Mouse (Mus musculus) liver, embryonic 14.5 days (tissue): ENCODE data around the gene Timp3.

Source experiments
- CTCF ChIP-seq: IDR thresholded peaks from 2 replicates; pipeline ENCODE4 v1.5.1; 2016; ENCODE audit warnings: antibody characterized with exemption, low read depth, control low read depth
- EP300 ChIP-seq: IDR thresholded peaks from 2 replicates; pipeline ENCODE4 v1.6.1; 2016; ENCODE audit warnings: antibody characterized with exemption, low read depth

DNA sequence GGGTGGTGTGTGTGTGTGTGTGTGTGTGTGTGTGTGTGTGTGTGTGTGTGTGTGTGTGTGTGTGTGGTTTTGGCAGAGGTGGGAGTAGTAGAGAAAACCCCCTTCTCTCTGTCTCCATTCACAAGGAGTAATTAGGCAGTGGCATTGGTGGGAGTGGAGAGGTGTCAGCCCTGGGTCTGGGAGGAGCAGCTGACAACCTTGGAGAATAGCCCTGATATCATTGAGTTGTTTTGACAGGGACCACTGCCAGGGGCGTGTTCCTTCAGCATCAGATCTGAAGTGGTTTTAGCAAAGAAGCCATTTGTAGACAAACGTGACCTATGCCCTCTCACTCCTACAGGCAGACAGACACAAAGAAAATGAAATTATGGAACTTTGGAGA is 3.3 kb downstream of the Timp3 start:
- TF ChIP-seq CTCF (no peak), EP300 (no peak)
